Mouse (Mus musculus) neural tube, embryonic 12.5 days (tissue): ENCODE measurements at regions not wholly inside any gene's neighbourhood (a gene's known extent, or its start where the extent isn't known, plus 50 kb on each side); places are given as distances from the start of the nearest gene placed in this dataset.
A peak's percentile ranks its signal among the peaks of the same experiment; 100 is the strongest.
"Not testable (repeated sequence)": the region's sequence is repeated elsewhere in the genome, so short reads cannot be mapped to it uniquely, and the experiment has no call there.

Experiments
- ATAC-seq: fragments of 200-750 bp; cut with Nextera tagmentation; 2 replicates; pipeline ENCODE4 v1.8.0; 2017; ENCODE audit warnings: low read depth, mild to moderate bottlenecking, moderate TSS enrichment, moderate library complexity; ENCODE audit not compliant: low FRiP score
- H3K27ac ChIP-seq: fragments of 300-500 bp; sonication (generic); 2 replicates; pipeline ENCODE4 v1.5.1; 2016
- H3K27me3 ChIP-seq: fragments of 300-500 bp; sonication (generic); replicated peaks from 2 replicates; pipeline ENCODE4 v1.6.1; 2016; ENCODE audit warnings: mild to moderate bottlenecking
- H3K36me3 ChIP-seq: fragments of 300-500 bp; sonication (generic); 2 replicates; pipeline ENCODE4 v1.6.1; 2016; ENCODE audit warnings: mild to moderate bottlenecking
- H3K4me1 ChIP-seq: fragments of 300-500 bp; sonication (generic); 2 replicates; pipeline ENCODE4 v1.6.1; 2016
- H3K4me2 ChIP-seq: fragments of 300-500 bp; sonication (generic); replicated peaks from 2 replicates; pipeline ENCODE4 v1.6.1; 2016; ENCODE audit warnings: mild to moderate bottlenecking
- H3K4me3 ChIP-seq: fragments of 300-500 bp; sonication (generic); 2 replicates; pipeline ENCODE4 v1.5.1; 2016
- H3K9ac ChIP-seq: fragments of 300-500 bp; sonication (generic); 2 replicates; pipeline ENCODE4 v1.6.1; 2016; ENCODE audit warnings: mild to moderate bottlenecking
- H3K9me3 ChIP-seq: fragments of 300-500 bp; sonication (generic); 2 replicates; pipeline ENCODE4 v1.6.1; 2016; ENCODE audit warnings: mild to moderate bottlenecking
- WGBS: fragments of 180-500 bp; shearing (Covaris S2); methylation state at CpG from one replicate; pipeline ENCODE4 v1.1.7; 2016; 5-methylcytosine and 5-hydroxymethylcytosine counted together

DNA sequence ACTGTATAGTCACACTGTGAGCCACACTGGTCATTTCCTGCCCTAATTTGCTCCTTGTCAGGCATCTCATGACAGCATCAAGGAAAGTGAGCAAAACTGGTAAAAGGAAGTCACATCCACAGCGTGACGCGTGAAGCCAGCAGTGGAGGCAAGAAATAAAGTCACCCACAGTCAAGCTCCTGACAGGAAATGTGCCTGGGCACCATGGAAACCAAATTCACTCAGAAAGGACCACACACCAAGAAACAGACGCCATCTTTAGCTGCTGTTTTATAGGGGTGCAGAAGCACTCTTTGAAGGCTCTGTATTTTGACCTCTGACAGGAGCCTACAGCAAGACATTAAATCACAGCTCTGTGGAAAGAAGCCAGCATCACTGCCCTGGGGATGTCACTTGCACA lies 115.4 kb upstream of the Rybp start:
- H3K27ac ChIP-seq: no peak overlapping the region
- WGBS: 19% methylated on average over 4 of the region's 4 CpGs
- H3K4me2 ChIP-seq: no peak overlapping the region
- H3K9me3 ChIP-seq: no peaks in the 10 kb centered on the region
- no peaks in the 10 kb centered on the region for H3K4me1 ChIP-seq
- ATAC-seq: no peak
- H3K4me3 ChIP-seq: no peak overlapping the region
- no peaks in the 10 kb centered on the region for H3K27me3 ChIP-seq
- H3K9ac ChIP-seq: no peak overlapping the region
- H3K36me3 ChIP-seq: no peaks in the 10 kb centered on the region

DNA sequence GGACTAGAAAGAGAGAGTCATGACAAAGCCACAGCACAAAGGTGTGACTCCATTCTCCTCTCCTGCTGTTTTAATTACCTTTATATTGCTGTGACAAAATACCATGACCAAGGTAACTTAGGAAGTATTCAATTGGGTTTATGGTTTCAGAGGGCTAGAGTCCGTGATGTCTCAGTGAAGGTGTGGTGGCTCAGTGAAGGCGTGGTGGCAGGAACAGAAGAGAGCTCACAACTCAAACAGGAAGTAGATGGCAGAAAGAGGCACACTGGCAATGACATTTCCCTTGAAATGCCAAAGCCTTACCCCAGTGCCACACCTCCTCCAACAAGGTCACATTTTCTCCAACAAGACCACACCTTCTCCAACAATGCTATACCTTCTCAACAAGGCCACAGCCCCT lies 114.4 kb upstream of the Rybp start:
- H3K4me3 ChIP-seq: no peak overlapping the region
- H3K27me3 ChIP-seq: no peaks in the 10 kb centered on the region
- H3K36me3 ChIP-seq: no peaks in the 10 kb centered on the region
- H3K4me1 ChIP-seq: 0 out of 2 replicates have a peak, but pooled peaks cover under 1% of the 10 kb centered on the region
- no peak overlapping the region for H3K9ac ChIP-seq
- no peak overlapping the region for H3K4me2 ChIP-seq
- WGBS: 89% methylated on average over 2 of the region's 2 CpGs
- no peak for ATAC-seq
- H3K9me3 ChIP-seq: no peaks in the 10 kb centered on the region
- no peak overlapping the region for H3K27ac ChIP-seq

DNA sequence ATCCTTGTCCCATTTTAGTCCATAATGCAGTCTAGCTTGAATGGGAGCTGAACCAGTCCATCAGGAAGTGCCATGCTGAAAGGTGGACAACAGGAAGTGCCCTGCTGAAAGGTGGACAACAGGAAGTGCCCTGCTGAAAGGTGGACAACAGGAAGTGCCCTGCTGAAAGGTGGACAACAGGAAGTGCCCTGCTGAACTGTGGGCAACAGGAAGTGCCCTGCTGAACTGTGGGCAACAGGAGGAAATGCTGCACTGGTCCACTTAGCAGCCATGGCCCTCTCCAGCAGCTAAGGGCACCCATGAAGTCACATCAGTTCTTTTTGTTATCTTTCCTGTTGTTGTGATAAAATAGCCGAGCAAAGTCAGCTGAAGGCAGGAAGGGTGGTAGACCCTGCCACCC lies 112.1 kb upstream of the Rybp start:
- H3K36me3 ChIP-seq, H3K27me3 ChIP-seq, H3K4me1 ChIP-seq, H3K9me3 ChIP-seq, ATAC-seq, H3K4me3 ChIP-seq, H3K27ac ChIP-seq, H3K9ac ChIP-seq, H3K4me2 ChIP-seq: not testable (repeated sequence)
- WGBS: 79% methylated on average over 1 of the region's 1 CpGs

DNA sequence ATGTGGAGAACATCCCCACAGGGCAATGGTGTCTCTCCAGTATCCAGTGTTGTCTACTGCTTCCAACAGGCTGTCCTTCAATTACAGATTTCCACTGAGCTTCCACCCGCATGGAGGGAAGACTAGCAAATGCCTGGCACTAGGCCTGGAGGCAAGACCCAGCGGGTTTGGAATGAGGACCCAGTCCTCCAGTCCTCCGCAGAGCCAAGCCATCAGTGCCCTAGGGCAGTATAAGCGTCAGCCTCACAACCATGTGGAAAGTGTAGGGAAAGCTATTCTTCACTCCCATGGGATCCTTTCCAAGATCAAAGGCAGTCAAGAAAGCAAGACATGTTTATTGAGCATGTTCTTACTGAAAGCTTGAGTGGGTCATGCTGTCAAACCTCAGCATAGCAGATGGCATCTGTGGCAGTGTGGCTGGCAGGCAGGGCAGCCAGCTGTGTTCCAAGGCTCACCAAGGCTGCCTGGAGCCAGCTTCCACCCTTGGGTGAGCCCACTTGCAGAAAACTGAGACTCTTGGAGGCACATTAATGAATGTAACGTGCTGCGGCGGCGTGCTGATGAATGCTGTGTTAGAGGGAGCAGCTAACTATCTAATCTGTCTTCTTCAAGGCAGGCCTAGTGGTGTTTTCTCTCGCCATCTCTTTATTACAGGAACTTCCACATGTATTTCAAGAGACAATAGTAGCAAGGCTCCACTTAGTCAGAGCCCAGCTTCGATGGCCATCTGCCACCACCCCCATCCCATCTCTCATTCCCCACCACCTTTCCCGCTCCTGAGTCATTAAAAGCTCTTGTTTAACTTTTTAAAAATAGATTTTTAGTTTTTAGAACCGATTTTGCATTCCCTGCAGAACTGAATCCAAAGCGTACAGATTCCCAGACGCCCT lies 109.3 kb upstream of the Rybp start:
- Histone ChIP-seq H3K27me3 (no peaks in the 10 kb centered on the region), H3K27ac (no peak overlapping the region), H3K4me2 (no peak overlapping the region), H3K9me3 (no peaks in the 10 kb centered on the region), H3K9ac (no peak overlapping the region), H3K4me3 (no peak overlapping the region), H3K36me3 (no peaks in the 10 kb centered on the region), H3K4me1 (0 out of 2 replicates have a peak, but pooled peaks cover 4% of the 10 kb centered on the region)
- ATAC-seq: no peak
- WGBS: 73% methylated on average over 14 of the region's 14 CpGs

DNA sequence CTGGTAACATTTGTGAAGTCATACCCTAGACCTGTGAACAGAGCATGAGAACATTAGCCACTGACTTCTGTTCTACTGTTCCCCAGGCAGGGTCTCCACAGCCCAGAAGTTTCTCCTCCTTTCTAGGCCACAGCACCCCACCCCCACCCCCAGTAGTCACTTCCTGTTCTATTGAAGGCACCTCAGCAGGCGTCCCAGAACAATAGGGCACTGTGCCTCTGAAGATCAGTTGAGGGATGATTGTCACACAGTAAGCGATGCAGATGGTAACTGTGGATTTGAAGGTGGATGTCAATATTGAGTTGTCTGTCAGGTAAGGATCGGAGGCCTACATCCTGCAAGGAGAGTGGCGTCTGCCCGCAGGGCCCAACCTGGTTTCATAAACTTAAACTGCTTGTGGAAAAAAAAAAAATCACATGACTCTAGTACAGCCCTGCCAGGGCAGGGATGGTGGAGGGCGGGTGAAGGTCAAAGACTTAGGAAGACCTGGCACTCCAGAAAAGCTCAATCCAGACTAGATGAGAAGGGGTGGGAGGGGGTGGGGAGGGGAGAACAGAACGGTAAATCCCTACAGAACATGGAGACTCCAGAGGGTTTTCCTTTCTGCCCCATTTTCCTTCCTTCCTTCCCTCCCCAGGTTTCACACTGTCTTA lies 103.1 kb upstream of the Rybp start:
- H3K4me2 ChIP-seq: no peak overlapping the region
- H3K9ac ChIP-seq: no peak overlapping the region
- WGBS: 76% methylated on average over 7 of the region's 7 CpGs
- no peak for ATAC-seq
- H3K27ac ChIP-seq: no peak overlapping the region
- H3K9me3 ChIP-seq: no peaks in the 10 kb centered on the region
- no peaks in the 10 kb centered on the region for H3K27me3 ChIP-seq
- H3K36me3 ChIP-seq: no peaks in the 10 kb centered on the region
- H3K4me3 ChIP-seq: no peak overlapping the region
- H3K4me1 ChIP-seq: no peaks in the 10 kb centered on the region

DNA sequence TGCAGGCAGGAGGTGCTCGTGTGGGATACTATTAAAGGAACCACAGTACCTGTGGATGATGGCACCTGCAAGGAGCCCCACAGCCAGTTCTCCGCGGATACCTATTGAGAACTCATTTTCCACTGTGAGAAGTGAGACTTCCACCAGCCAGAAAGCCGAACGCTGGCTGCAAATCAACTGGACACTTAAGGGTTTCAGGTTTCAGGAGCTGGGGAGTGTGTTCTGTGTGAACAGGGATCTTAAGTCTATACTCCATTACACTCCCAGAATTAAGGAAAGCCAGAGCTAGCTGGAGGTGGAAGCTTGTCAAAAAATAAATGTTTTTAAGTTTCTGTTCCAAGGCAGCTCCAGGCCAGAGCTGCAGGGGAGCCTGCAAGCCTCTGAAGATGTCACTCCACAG lies 99.8 kb upstream of the Rybp start:
- H3K9ac ChIP-seq: no peak overlapping the region
- no peaks in the 10 kb centered on the region for H3K4me1 ChIP-seq
- no peak overlapping the region for H3K4me2 ChIP-seq
- H3K27ac ChIP-seq: no peak overlapping the region
- no peaks in the 10 kb centered on the region for H3K27me3 ChIP-seq
- ATAC-seq: no peak
- 22% methylated on average over 5 of the region's 5 CpGs for WGBS
- no peaks in the 10 kb centered on the region for H3K9me3 ChIP-seq
- H3K4me3 ChIP-seq: no peak overlapping the region
- H3K36me3 ChIP-seq: no peaks in the 10 kb centered on the region

DNA sequence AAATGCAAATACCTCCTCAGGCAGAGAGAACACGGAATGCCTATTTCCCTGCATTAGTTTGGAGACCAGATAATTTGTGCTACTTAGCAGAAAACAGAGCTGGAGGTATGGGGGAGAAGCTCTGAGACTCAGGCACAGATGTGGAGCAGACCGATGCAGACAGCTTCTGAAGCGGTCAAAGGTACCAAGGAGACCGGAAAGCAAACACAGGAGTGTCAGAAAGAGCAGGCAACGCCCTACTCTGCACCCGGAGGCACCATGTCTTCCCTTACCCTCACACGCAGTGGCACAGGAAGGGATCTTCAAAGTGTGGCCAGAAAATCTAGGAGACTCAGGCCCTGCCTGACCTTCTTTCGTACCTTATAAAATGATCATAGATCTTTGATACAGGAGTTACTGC lies 98.4 kb upstream of the Rybp start:
- H3K27ac ChIP-seq: no peak overlapping the region
- ATAC-seq: no peak
- H3K4me2 ChIP-seq: no peak overlapping the region
- no peaks in the 10 kb centered on the region for H3K9me3 ChIP-seq
- H3K4me3 ChIP-seq: no peak overlapping the region
- WGBS: 71% methylated on average over 8 of the region's 8 CpGs
- no peak overlapping the region for H3K9ac ChIP-seq
- no peaks in the 10 kb centered on the region for H3K36me3 ChIP-seq
- peaks cover 4% of the 10 kb centered on the region for H3K4me1 ChIP-seq
- H3K27me3 ChIP-seq: 0 out of 2 replicates have a peak, but pooled peaks cover 3% of the 10 kb centered on the region

DNA sequence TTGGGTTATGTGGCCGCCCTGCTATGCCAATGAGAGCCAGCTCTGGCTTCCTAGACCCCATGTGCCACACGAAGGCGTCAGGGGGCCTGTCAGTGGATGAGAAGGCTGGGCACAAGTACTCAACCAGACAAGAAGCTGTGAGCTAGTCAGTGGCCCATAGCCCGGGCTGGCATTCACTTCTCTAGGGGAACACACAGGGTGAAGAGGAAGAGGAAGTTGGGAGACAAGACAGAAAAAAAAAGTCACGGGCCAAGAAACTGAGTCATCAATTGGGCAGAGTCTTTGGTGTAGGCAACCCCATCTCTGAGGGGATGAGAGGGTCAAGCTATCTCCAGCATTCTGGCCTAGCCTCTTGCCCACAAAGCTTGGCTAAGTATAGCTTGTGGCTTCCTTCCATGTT lies 93.8 kb upstream of the Rybp start:
- no peak overlapping the region for H3K9ac ChIP-seq
- 86% methylated on average over 5 of the region's 5 CpGs for WGBS
- H3K4me1 ChIP-seq: peaks cover 19% of the 10 kb centered on the region
- no peak overlapping the region for H3K4me3 ChIP-seq
- H3K36me3 ChIP-seq: no peaks in the 10 kb centered on the region
- H3K27me3 ChIP-seq: 0 out of 2 replicates have a peak, but pooled peaks cover 3% of the 10 kb centered on the region
- no peaks in the 10 kb centered on the region for H3K9me3 ChIP-seq
- H3K4me2 ChIP-seq: no peak overlapping the region
- H3K27ac ChIP-seq: no peak overlapping the region
- ATAC-seq: no peak

DNA sequence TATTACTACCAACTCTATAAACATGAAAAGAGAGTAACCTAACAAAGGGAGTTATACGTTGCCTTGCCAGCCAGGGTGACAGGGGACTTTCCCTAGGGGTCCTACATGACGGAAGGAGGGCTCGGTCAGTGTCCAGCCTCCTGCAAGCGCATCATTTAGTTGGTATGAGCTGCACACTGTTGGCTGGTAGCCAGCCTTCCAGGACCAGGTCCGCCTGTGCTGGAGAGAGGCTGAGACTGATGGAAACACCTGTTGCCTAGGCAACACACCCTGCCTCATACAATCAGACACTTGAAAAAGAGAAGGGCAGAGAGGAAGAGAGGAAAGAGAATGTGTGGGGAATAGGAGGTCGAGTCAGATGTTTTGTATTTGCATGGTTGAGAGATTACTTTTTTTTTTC lies 93.3 kb upstream of the Rybp start:
- H3K27me3 ChIP-seq: 0 out of 2 replicates have a peak, but pooled peaks cover 3% of the 10 kb centered on the region
- no peaks in the 10 kb centered on the region for H3K9me3 ChIP-seq
- 19% methylated on average over 6 of the region's 6 CpGs for WGBS
- H3K9ac ChIP-seq: no peak overlapping the region
- no peak overlapping the region for H3K4me3 ChIP-seq
- peaks cover 19% of the 10 kb centered on the region for H3K4me1 ChIP-seq
- no peak overlapping the region for H3K27ac ChIP-seq
- peak; percentile 78 for ATAC-seq
- H3K36me3 ChIP-seq: no peaks in the 10 kb centered on the region
- H3K4me2 ChIP-seq: no peak overlapping the region

DNA sequence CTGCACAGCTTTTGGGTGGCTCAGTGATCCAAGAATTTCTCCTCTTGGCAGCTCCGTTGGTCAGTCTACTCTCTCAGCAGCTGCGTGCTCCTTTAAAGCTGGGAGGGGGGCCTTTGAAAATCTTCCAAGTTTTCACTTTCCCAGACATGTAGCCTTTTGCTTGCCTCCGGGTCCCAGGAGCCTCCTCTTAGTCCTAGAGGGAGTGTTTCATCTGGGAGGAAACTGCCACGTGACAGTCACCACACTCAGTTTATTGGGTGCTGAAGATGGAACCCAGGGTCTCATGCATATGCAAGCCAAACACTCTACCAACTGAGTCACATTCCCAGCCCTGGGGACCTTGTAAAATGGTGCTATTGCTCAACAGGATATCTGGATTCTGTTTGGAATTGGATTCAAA lies 92.5 kb upstream of the Rybp start:
- H3K9me3 ChIP-seq: no peaks in the 10 kb centered on the region
- 48% methylated on average over 4 of the region's 4 CpGs for WGBS
- no peak overlapping the region for H3K9ac ChIP-seq
- no peaks in the 10 kb centered on the region for H3K36me3 ChIP-seq
- H3K4me3 ChIP-seq: no peak overlapping the region
- peaks cover 19% of the 10 kb centered on the region for H3K4me1 ChIP-seq
- H3K27ac ChIP-seq: no peak overlapping the region
- ATAC-seq: no peak
- H3K27me3 ChIP-seq: 0 out of 2 replicates have a peak, but pooled peaks cover 3% of the 10 kb centered on the region
- H3K4me2 ChIP-seq: no peak overlapping the region

DNA sequence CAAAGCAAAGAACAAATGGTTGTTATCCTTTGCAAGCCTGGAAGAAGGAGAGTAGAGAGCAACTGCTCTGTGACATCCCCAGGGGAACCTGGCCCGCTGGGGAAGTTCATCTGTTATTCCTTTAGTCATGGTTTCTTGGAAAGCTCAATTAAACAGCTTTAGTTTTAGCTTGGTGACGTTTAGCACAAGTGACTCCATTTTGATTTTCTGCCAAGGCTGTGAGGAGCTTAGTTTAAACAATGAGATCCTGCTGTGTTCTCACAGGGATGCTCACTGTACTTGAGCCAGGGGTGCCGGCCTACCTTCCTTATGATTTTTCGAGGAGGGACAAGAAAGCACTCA lies 91.2 kb upstream of the Rybp start:
- no peak overlapping the region for H3K27ac ChIP-seq
- WGBS: 41% methylated on average over 4 of the region's 4 CpGs

DNA sequence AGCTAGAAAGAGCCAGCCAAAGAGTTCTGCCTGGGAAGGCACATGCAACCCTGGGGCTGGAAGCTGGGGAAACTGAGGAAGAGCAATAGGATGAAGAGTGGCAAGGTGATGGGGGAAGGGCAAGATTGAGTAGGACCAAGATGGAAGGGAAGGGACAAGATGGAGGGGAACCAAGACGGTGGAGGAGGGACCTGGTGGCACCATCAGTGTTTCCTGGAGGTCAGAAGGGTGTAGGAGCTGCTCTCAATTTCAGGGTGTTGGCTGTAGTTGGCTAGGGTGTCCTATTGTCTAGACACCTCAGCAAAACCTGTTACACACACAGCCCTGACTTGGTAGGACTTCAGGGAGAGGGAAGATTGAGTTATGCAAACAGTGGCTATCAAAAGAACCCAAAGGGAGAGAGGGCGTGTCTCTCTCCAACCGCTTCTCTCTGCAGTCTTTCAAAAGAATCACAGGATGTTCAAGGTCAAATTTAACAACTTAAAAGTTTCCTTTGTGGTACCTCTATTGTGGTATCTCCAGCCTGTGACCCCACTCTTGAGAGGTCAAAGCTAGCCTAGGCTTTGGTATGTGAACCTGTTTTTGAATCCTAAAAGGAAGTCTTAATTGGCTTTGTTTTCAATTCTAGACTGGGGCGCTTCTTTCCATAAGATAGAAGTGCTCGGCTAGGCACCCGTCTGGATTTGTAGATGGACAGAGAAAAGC lies 90.7 kb upstream of the Rybp start:
- H3K36me3 ChIP-seq: no peaks in the 10 kb centered on the region
- WGBS: 39% methylated on average over 6 of the region's 6 CpGs
- H3K27ac ChIP-seq: no peak overlapping the region
- peaks cover 19% of the 10 kb centered on the region for H3K4me1 ChIP-seq
- no peak overlapping the region for H3K4me3 ChIP-seq
- no peaks in the 10 kb centered on the region for H3K9me3 ChIP-seq
- no peak for ATAC-seq
- no peak overlapping the region for H3K9ac ChIP-seq
- H3K4me2 ChIP-seq: no peak overlapping the region
- 0 out of 2 replicates have a peak, but pooled peaks cover 3% of the 10 kb centered on the region for H3K27me3 ChIP-seq

More for the DNA sequence above, 91.2 kb upstream of the Rybp start:
- no peaks in the 10 kb centered on the region for H3K36me3 ChIP-seq
- no peak overlapping the region for H3K4me3 ChIP-seq
- H3K4me2 ChIP-seq: no peak overlapping the region
- ATAC-seq: no peak
- peaks cover 19% of the 10 kb centered on the region for H3K4me1 ChIP-seq
- H3K9me3 ChIP-seq: no peaks in the 10 kb centered on the region
- 0 out of 2 replicates have a peak, but pooled peaks cover 3% of the 10 kb centered on the region for H3K27me3 ChIP-seq
- no peak overlapping the region for H3K9ac ChIP-seq
